10 mouse cellular contexts compared by ENCODE assay signal in the genomic region with DNA sequence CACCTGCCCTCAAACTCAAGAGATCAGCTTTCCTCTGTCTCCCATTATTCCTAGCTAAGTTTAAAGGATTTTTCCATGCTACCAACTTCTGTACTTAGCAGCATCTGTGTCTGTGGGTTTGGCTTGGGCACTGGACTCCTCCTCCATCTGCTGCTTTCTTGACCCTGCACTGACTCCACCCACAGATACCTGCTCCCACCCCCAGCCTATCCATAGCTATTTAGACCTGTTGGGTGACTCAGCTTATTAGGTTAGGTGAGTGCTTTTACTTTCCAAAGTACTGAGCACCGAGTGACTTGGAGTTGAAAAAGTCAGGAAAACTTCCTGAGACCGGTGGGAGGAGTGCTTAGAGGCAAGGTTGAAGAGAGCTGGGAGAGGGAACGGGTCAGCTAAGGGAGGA. TPM values are rescaled to one million over a fixed set of nuclear protein-coding genes. Genes with fewer than 3 reads are reported as not detected.
DNase-seq lines count a peak whose midpoint lies in the region; ATAC-seq and TF ChIP-seq lines count a peak whose summit lies in the region.
"Had no signal": no experiment of that assay in that cellular context is flagged by ENCODE, and none has a peak within 500 bp of the region (broad histone marks: within the 10 kb centered on the region; RNA-seq: fewer than 3 reads in every experiment).

No protein-coding gene starts in this region.

- no peak for DNase-seq in heart, postnatal 4 days
- peak; percentile 72 for DNase-seq in ZHBTc4 (ENCODE audit: low read depth, low spot score)
- DNase-seq in kidney, postnatal 10 days, result peak; percentile 39
- peak; percentile 56 for DNase-seq in lung, postnatal 10 days
- DNase-seq in layer of hippocampus, adult 8-10 months (ENCODE audit: low spot score in 2 of 2), result no peak
- DNase-seq in midbrain, postnatal 0 days (ENCODE audit: low spot score), result no peak
- DNase-seq: heart, adult 18-20 months had no signal

- H3K4me3 ChIP-seq in heart, embryonic 11.5 days (ENCODE audit: low read depth, low read length), result no peak overlapping the region
- H3K4me3 ChIP-seq in midbrain, postnatal 0 days (ENCODE audit: low read depth, low read length), result no peak overlapping the region

- H3K9ac ChIP-seq in heart, embryonic 11.5 days (ENCODE audit: low read depth, low read length), result 0 out of 2 replicates have a peak overlapping the region, but pooled peaks have one; percentile 29
- no peak overlapping the region for H3K9ac ChIP-seq in midbrain, postnatal 0 days (replicated peaks; ENCODE audit: low read length, poor library complexity, severe bottlenecking)

- H3K27ac ChIP-seq in heart, embryonic 11.5 days (ENCODE audit: low read depth, low read length), result peak overlapping the region; percentile 51; the same call in 1 of the 2 replicates
- H3K27ac ChIP-seq in midbrain, postnatal 0 days (ENCODE audit: low read depth, low read length), result no peak overlapping the region

- H3K27me3 ChIP-seq in heart, embryonic 11.5 days (ENCODE audit: control insufficient read depth, insufficient read depth, low read length), result no peaks in the 10 kb centered on the region
- H3K27me3 ChIP-seq in midbrain, postnatal 0 days (ENCODE audit: insufficient read depth, low read length), result no peaks in the 10 kb centered on the region

- peaks cover 26% of the 10 kb centered on the region for H3K36me3 ChIP-seq in heart, embryonic 11.5 days (ENCODE audit: control insufficient read depth, insufficient read depth, low read length)
- peaks cover 20% of the 10 kb centered on the region for H3K36me3 ChIP-seq in midbrain, postnatal 0 days (ENCODE audit: insufficient read depth, low read length)

- no peak for TF ChIP-seq CTCF in midbrain, postnatal 0 days (IDR thresholded peaks at IDR 0.05)

- ATAC-seq in heart, embryonic 11.5 days (replicated peaks; ENCODE audit: insufficient number of reproducible peaks, low FRiP score, low TSS enrichment), result peak; percentile 72
- ATAC-seq in midbrain, postnatal 0 days (ENCODE audit: low FRiP score), result no peak
- ATAC-seq in erythroblast, adult 5-6 weeks (replicated peaks; ENCODE audit: low FRiP score, poor library complexity, severe bottlenecking), result no peak

- WGBS in heart, embryonic 11.5 days (ENCODE audit: insufficient replicate concordance), result 71% methylated on average over 3 of the region's 3 CpGs
- 80% methylated on average over 3 of the region's 3 CpGs for WGBS in midbrain, postnatal 0 days

- no peaks in the 10 kb centered on the region for H3K9me3 ChIP-seq in heart, embryonic 11.5 days (replicated peaks; ENCODE audit: control insufficient read depth, low read length)
- H3K9me3 ChIP-seq in midbrain, postnatal 0 days (ENCODE audit: low read length), result no peaks in the 10 kb centered on the region

- no peak overlapping the region for H3K4me2 ChIP-seq in heart, embryonic 11.5 days
- H3K4me2 ChIP-seq in midbrain, postnatal 0 days (ENCODE audit: low read depth, low read length, poor library complexity, severe bottlenecking), result no peak overlapping the region
- H3K4me2 ChIP-seq: midbrain, embryonic 11.5 days had no signal

- H3K4me1 ChIP-seq in heart, embryonic 11.5 days (ENCODE audit: control insufficient read depth, insufficient read depth, low read length), result peaks cover 27% of the 10 kb centered on the region
- no peaks in the 10 kb centered on the region; the same call in 1 of the 2 replicates for H3K4me1 ChIP-seq in midbrain, postnatal 0 days (ENCODE audit: insufficient read depth, low read length)

RNA-seq across cellular contexts. Expression of gene Zc3h4, which starts 14.7 kb away (rescaled TPM):
- 9.4 and 12.8 TPM in 2 replicates for polyA plus RNA-seq in heart, embryonic 11.5 days (2014; fragmentation: Nextera tagmentation; extraction: Ambion mirVana)
- 10 to 100 TPM; 36.8 to 39.3 TPM for total RNA-seq in heart, postnatal 4 days (2021)
- total RNA-seq in layer of hippocampus, adult 8-10 months (2022), result 10 to 100 TPM; 43.3 to 50.2 (median 47.1) TPM
- total RNA-seq in midbrain, postnatal 0 days (2014; rRNA removed), result 38.4 and 41.1 TPM in 2 replicates
- 9.2 and 9.7 TPM in 2 replicates for polyA plus RNA-seq in midbrain, postnatal 0 days (2015; fragmentation: Nextera tagmentation; extraction: Ambion mirVana)
- total RNA-seq in erythroblast, adult 5-6 weeks (2015; ENCODE audit: low replicate concordance), result 37.4 and 37.7 TPM in 2 replicates
- 82.9 and 103 TPM in 2 replicates for total RNA-seq in erythroblast, adult 5-6 weeks (2017; ENCODE audit: low replicate concordance)

RNA-seq across cellular contexts. Expression of gene Sae1, which starts 27.8 kb away (rescaled TPM):
- 222 and 243 TPM in 2 replicates for polyA plus RNA-seq in heart, embryonic 11.5 days (2014; fragmentation: Nextera tagmentation; extraction: Ambion mirVana)
- total RNA-seq in heart, postnatal 4 days (2021), result 100 to 1,000 TPM; 105 to 110 TPM
- total RNA-seq in layer of hippocampus, adult 8-10 months (2022), result 10 to 100 TPM; 89.6 to 93.3 (median 91.9) TPM
- total RNA-seq in midbrain, postnatal 0 days (2014; rRNA removed), result 84.6 and 98.2 TPM in 2 replicates
- polyA plus RNA-seq in midbrain, postnatal 0 days (2015; fragmentation: Nextera tagmentation; extraction: Ambion mirVana), result 195 and 199 TPM in 2 replicates
- total RNA-seq in erythroblast, adult 5-6 weeks (2015; ENCODE audit: low replicate concordance), result 19.4 and 29.5 TPM in 2 replicates
- total RNA-seq in erythroblast, adult 5-6 weeks (2017; ENCODE audit: low replicate concordance), result 61.9 and 62.0 TPM in 2 replicates

RNA-seq across cellular contexts. Expression of gene Tmem160, which starts 37.2 kb away (rescaled TPM):
- 69.4 and 78.6 TPM in 2 replicates for polyA plus RNA-seq in heart, embryonic 11.5 days (2014; fragmentation: Nextera tagmentation; extraction: Ambion mirVana)
- 10 to 100 TPM; 70.3 to 77.9 TPM for total RNA-seq in heart, postnatal 4 days (2021)
- 10 to 100 TPM; 53.2 to 76.7 (median 67.9) TPM for total RNA-seq in layer of hippocampus, adult 8-10 months (2022)
- total RNA-seq in midbrain, postnatal 0 days (2014; rRNA removed), result 43.1 and 55.6 TPM in 2 replicates
- 105 and 108 TPM in 2 replicates for polyA plus RNA-seq in midbrain, postnatal 0 days (2015; fragmentation: Nextera tagmentation; extraction: Ambion mirVana)
- total RNA-seq in erythroblast, adult 5-6 weeks (2015; ENCODE audit: low replicate concordance), result 8.2 TPM in 1 of 2 replicates, not detected in the other
- total RNA-seq in erythroblast, adult 5-6 weeks (2017; ENCODE audit: low replicate concordance), result 4.6 and 6.1 TPM in 2 replicates

Comparison
In these comparisons a context has a peak if more than half of its experiments do, and no peak if none do; other contexts are left out.
1. DNase-seq: peak in ZHBTc4 (single experiment), kidney, postnatal 10 days (single experiment) and lung, postnatal 10 days (single experiment); none in heart, postnatal 4 days (single experiment), layer of hippocampus, adult 8-10 months (0 of 2) and midbrain, postnatal 0 days (single experiment).